Mouse (Mus musculus) activated CD4-positive, CD25-positive, alpha-beta regulatory T cell, adult 9 weeks (primary cell): ENCODE data around the gene Prph2. TPM values are rescaled to one million over a fixed set of nuclear protein-coding genes. Genes with fewer than 3 reads are reported as not detected.

Source experiments
- polyA plus RNA-seq: library from polyadenylated mRNA; unstranded; fragments of 100-300 nt; shearing (Covaris generic); gene quantifications from one replicate; pipeline ENCODE4 v1.2.1, GENCODE M21; 2017

Gene Prph2
- not detected for polyA plus RNA-seq

DNA sequence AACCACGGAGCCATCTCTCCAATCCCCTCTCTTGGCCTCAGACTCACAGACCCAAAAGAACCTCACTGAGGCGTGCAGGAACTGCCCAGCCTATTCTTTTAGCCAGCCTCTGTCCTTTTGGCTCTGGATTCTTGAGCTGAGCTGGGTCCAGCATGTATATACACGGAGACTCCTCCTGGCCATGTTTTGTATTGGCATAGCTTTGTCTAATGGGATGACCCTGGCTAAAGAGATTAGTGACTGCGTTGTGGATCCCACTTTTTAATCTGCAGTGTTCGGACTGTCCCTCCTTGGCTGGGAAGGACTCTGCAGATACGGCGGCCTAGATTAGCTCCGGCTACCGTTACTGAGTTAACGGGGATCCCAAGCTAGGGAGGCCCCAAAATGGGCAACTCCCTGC is at the start of gene Prph2:
Gene Prph2 (plus strand): TSS at position 274 of the 400 bp plus-strand sequence.

DNA sequence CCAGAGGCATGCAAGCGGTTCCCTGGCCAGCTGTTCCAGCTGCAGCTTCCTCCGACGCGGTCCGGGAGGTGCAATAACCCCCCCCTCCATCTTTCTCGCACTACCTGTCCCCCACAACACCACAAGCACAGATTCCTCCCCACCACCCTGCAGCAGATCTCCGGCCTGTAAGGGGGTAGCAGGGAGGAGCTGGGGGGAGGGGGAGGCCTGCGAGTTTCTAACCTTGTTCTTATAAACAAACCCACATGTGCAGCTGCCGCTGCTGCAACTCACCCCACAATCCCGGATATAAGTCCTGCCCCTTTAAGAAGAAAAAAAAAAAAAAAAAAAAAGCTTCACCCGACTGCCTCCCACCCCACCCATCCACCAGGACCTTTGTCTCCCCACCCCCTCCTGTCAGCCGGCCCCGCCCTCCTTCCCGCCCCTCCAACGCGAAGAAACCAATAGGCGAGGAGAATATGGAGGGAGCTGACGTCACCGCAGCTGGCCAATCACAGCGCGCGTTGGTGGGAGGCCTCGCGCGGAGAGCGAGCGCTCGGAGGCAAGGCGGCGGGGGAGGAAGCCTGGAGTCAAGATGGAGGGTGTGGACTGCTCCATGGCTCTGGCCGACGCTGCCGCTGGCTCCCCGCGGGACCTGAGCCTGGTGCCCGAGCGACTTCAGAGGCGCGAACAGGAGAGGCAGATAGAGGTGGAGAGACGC is 20.0 kb upstream of the Prph2 start, which contains the start of gene Tbcc:
Gene Tbcc (plus strand): TSS at position 569 of the 700 bp plus-strand sequence.

Other genes starting within 250 kb of the Prph2 start
- gene Rrp36, start 236.1 kb upstream of the Prph2 start, polyA plus RNA-seq: 69.6 TPM
- gene Mea1, start 231.7 kb upstream of the Prph2 start, polyA plus RNA-seq: 184 TPM
- 82.1 TPM for gene Klhdc3, start 229.5 kb upstream of the Prph2 start, polyA plus RNA-seq
- gene Ppp2r5d, start 205.3 kb upstream of the Prph2 start, polyA plus RNA-seq: 57.8 TPM
- gene Pex6, start 199.0 kb upstream of the Prph2 start, polyA plus RNA-seq: 3.1 TPM
- gene Gnmt, start 181.3 kb upstream of the Prph2 start, polyA plus RNA-seq: 0.27 TPM
- 57.0 TPM for gene Cnpy3, start 158.2 kb upstream of the Prph2 start, polyA plus RNA-seq
- gene Ptcra, start 146.7 kb upstream of the Prph2 start, polyA plus RNA-seq: not detected
- 30.9 TPM for gene 2310039H08Rik, start 137.8 kb upstream of the Prph2 start, polyA plus RNA-seq
- gene Rpl7l1, start 127.8 kb upstream of the Prph2 start, polyA plus RNA-seq: 154 TPM
- 17.6 TPM for gene Bicral, start 52.0 kb upstream of the Prph2 start, polyA plus RNA-seq
- gene Tbcc, start 19.8 kb upstream of the Prph2 start, polyA plus RNA-seq: 18.5 TPM
- gene Ubr2, start 100.1 kb downstream of the Prph2 start, polyA plus RNA-seq: 22.2 TPM